Mouse (Mus musculus) spleen, postnatal 10 days (tissue): ENCODE results near the gene Map3k5.
"Not testable (repeated sequence)": the region's sequence is repeated elsewhere in the genome, so short reads cannot be mapped to it uniquely, and the experiment has no call there.

Experiments
- DNase-seq, 2 experiments: peaks; one replicate each; pipeline ENCODE4 v3.0.0; 2021 to 2022; ENCODE audit warnings: low spot score in 2 of 2

Map3k5 gene

GRCm38 (mm10) chr10:19964105-19964504, 29.8 kb downstream of the Map3k5 start:
- no peak for DNase-seq

GRCm38 (mm10) chr10:19966597-19966996, 32.3 kb downstream of the Map3k5 start:
- DNase-seq = no peak

DNA sequence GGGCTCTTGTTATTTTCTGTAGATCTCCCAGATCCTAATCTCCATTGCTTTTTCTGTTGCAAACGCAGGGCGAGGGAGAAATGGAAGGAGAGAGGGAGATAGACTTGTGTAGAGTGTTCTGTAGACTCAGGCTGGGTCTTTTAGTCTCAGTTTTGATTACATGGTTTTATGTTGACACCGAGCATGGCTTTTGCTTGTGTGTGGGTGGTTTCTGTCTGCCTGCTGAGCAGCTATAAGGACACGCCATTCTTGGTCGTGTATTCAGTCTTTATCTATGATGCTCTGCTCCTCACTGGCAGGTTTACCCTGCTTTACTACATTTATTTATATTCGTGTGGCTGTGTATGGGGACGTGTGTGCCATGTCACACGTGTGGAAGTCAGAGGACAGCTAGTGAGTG, 34.2 kb downstream of the Map3k5 start:
- no peak for DNase-seq

DNA sequence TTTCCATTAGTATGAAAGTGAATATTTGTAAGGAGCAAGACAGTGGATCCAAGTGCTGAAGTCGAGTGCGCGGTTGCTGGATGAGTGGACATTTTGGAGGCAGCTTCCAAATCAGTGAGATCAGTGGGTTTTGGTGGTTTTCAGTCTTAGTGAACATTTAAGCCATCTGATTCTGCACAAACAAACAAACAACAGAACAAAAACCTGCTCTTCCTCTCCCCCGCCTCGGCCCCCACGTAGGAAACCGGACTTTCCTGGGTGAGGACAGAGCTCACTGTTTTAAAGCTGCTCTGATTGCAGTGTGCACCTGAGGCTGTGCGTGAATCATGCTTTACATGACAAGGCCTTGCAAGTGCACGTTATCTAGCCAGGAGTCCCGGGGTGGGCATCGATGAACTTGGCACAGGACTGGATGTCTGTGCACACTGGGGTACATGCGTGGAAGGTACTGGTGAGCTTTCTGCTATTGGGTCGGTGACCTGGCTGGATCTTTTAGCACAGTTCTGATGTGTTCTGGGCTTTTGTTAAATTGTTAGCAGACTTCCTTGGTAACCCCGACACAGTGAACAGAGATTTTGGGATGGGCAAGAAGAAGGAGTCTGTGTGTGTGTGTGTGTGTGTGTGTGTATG, 35.7 kb downstream of the Map3k5 start:
- no peak for DNase-seq

- not testable (repeated sequence) for DNase-seq
Observed at GRCm38 (mm10) chr10:19971491-19971890, 37.2 kb downstream of the Map3k5 start.

DNA sequence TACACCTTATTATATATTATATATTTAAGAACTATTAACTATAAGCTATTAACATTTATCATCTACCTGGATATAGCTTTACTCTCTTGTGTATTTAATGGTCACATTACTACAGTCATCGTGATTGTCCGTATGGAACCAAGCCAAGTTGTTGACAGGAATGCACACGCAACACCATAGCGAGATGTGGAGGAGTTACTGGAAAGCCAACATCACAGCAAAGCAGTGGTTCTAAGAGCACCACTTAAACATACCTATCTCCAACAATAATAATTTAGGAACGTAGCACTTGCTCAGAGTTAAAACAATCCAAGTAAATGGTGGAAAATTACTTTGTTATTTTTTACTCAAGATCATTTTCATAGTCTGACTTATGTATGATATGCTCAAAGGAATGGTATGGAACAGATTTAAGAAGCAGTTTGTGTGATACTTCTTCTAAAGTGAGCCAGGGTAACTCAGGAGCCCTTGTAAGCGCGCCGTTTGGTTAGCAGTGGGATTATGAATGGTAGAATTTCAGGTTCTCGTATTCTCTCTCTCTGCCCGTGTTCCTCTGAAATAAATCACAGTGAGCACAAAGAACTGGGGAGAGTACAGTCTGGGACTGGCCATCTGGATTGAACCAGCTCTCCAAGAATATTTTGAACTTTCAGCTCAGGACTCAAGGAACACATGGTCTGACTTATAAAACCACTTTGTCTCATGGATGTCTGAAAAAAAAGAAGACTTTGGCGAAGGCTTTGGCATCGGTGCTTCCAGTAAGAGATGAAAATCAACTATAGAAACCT, 39.2 kb downstream of the Map3k5 start:
- no peak for DNase-seq

GRCm38 (mm10) chr10:19977557-19977956, 43.3 kb downstream of the Map3k5 start:
- no peak for DNase-seq

DNA sequence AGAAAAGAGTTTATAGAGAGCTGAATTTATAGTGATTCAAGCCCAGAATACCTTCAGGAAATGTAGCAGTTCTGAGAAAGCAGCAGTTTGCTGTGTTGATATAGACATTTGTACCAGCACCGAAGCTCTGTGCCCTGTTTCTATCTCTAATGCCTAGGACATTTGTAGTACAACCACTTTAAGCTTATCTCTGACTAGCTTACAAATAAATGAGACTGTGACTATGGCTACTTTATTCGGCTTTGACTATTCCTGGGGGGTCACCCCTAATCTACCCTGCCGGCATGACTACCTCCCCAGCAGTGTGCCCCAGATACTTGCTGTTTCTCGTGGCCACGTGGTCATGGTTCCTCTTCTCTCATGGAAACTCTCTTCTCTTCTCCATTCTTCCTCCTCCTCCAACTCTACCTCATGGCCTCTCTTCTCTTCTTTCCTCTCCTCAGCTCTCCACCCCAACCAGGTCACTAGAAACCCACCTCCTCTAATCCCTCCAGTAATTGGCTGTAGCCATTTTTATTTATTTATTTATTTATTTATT, 44.5 kb downstream of the Map3k5 start:
- DNase-seq = no peak

DNA sequence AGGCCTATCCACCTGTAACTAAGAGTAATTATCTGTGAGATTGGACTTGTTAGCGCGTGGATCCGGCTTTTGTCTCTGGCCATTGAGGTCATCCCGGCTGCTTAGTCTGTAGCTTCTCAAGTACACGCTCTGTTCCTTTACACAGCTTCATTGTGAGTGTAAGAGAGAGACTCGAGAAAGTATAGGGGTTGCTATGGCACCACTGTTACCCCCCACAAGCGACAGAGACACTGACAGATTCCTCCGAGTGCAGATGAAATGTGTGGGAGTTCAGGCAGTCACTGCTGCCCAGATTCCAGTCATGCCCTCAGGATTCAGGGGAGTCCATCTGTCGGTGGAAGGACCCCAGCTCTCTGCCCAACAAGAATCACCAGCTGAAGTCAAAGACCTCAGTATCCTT, 53.5 kb downstream of the Map3k5 start:
- no peak for DNase-seq

GRCm38 (mm10) chr10:19989986-19990385, 55.7 kb downstream of the Map3k5 start:
- DNase-seq = no peak

DNA sequence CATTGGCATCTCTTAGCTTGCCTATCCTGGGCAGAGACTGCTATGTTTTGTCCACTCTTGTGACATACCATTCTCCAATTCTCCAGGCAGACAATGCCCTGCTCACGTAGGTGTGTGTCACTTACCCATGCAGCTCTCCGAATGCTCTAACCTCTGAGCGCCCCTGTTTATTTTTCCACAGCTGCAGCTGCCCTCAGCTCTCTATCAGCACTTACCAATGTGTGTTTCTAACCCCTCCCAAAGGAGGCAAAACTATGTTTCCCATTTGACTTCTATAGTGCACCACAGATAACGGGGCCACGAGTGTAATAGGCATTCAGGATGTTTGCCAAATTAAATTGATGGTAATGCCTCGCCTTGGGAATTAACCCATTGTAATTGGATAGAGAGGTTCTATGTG, 56.4 kb downstream of the Map3k5 start:
- DNase-seq = no peak

- DNase-seq = no peak
Observed at GRCm38 (mm10) chr10:19991237-19991865, 57.1 kb downstream of the Map3k5 start.

DNA sequence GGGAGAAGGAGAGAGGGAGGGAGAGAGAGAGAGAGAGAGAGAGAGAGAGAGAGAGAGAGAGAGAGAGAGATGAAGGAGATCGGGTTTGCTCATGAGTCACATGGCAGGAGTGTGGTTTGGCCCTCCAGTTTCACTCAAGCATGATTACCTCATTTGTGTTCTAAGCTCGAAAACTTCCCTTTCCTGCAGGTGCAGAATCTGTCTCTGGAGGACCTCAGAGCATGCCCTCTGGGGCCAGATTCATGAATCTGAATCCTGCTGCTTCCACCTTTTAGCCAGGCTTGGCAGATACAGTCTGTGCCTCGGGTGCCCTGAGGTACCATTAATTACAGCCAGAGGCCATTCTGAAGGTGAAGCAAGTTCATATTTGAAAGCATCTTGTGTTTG, 57.6 kb downstream of the Map3k5 start:
- DNase-seq = peak in 1 of 2 experiments; percentile 45

- peak in 1 of 2 experiments; percentile 51 for DNase-seq
Observed at GRCm38 (mm10) chr10:19994469-19995450, 60.5 kb downstream of the Map3k5 start.

GRCm38 (mm10) chr10:19996151-19996550, 61.9 kb downstream of the Map3k5 start:
- no peak for DNase-seq

DNA sequence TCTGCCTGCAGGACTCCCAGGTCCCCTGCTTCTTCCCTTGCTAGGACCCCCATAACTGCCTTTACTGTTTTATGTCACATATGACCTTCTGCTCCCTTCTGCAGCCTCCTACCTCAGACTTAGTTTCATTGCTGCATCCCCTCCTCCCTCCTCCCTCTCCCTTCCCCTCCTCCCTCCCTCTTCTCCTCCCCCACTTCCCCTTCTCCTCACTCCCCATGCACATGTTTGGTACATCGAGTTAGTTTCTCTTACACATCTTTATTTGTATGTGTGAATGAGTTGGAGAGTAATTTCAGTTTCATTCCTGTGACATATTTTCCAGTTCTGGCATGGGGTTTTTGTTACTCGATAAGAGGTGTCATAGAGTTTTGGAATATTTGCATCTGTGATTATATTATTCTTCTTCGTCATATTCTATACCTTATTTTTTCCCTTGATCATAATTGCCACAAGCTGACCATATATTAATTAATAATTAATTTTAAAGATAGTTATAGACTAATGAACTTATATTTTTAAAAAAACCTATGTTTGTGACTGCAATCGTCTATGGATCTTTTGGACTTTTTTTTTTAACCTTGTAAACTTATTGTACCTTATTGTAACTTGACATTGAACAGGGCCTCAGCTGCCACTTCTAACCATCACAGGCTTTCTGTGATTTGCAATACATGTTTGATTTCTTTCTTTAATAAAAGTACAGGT, 65.6 kb downstream of the Map3k5 start:
- no peak for DNase-seq

DNA sequence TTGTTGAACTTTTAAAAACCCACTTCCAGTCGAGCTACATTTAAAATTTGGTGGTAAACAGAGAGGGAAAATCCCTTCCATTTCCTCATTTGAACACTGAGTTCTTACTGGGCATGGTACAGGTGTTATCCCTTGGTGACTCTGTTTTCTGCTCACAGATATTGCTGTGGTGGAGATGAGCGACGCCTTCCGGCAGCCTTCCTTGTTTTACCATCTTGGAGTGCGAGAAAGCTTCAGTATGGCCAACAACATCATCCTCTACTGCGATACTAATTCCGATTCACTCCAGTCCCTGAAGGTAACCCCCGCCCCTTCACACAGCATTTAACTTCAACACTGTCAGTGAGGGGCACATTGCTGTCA, 66.1 kb downstream of the Map3k5 start:
- no peak for DNase-seq

DNA sequence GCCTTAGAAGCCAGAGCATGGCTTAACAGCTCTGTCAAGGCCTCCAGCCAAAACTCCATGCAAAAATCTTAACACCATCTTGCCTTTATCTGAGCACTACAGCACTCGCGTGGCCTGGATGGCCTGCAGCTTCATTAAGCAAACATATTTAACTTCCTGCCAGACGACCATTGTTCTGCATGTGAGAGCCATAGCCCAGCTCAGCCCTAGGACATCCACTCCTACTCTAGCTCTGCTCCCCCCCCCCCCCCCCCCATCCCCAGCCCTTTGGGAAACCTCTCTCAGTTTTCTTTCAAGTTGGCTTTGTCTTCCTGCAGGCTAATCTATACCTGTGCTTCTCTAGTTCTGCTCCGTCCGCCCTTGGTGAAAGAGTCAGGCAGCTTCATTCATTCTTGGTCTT, 67.7 kb downstream of the Map3k5 start:
- DNase-seq = no peak

GRCm38 (mm10) chr10:20003006-20003405, 68.7 kb downstream of the Map3k5 start:
- DNase-seq = no peak

DNA sequence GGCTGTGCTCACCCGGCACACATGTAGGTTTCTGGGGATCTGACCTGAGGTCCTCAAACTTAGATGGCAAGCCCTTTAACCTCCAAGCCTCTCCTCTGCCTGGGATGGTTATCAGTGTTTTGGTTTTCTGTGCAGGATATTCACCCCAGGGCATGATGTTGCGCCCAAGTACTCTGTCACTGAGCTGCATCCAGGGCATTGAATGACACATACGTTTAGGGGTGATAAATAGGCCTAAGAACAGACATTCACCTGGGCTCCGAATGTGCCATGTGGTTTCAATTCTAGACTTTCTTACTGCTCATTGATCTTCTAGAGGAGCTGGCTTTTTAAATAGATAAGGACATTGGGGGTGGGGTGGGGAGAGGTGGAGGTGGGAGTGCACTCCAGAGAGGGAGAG, 70.5 kb downstream of the Map3k5 start:
- DNase-seq = no peak

DNA sequence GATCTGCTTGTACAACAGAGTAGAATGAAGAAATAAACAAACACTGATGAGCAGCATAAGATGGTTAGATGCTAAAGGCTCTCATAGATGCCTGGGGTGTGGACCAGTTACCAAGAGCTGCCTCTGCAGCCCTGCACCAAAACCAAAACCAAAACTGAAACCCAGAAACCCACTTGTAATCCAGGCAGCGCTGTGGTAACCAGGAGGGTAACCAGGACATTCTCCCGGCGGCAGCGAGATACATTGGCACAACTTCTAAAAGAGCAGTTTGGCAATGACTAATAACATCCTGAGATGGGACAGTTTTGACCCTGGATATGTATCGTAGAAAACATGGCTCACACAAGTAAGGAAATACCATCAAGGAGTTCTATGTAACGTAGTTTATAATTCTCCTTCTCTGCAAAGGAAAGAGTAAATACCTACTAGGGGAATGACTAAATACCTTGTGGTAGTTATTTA, 71.2 kb downstream of the Map3k5 start:
- DNase-seq = no peak
